Mouse (Mus musculus) lung, adult 2 months (tissue): ENCODE results near the gene Dkkl1.

ENCODE experiments used
- CTCF ChIP-seq: fragments of 200-500 bp; IDR thresholded peaks from 2 replicates; pipeline ENCODE4 v1.5.1; 2011; ENCODE audit warnings: mild to moderate bottlenecking, low read length, control low read depth; ENCODE audit not compliant: insufficient read depth
- POLR2A ChIP-seq: fragments of 200-500 bp; IDR thresholded peaks from 2 replicates; pipeline ENCODE4 v1.6.1; 2011; ENCODE audit warnings: low read depth, mild to moderate bottlenecking, control low read depth, low read length, borderline replicate concordance; ENCODE audit errors: extremely low read depth

DNA sequence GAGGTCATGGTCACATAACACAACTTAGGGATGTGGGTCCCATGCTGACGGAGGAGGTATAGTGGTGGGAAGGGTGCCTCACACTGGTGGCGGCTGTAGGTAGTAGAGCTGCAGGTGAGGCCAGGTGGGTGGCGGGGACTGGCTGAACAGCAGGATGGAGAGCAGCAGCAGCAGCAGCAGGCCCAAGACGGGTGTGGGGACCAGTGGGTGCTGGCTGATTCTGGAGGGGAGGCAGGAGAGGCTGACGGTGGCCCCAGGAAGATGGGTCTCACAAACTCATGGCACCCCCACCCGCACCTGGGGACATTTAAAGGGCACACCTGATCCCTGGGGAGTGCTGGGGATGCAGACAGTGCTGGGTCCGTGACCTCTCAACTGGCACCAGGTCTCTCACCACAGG is 28.3 kb downstream of the Dkkl1 start:
- no peak for TF ChIP-seq POLR2A
- no peak for TF ChIP-seq CTCF
